Mouse (Mus musculus) hindbrain, embryonic 10.5 days (tissue): ENCODE measurements around the gene Guk1. TPM values are rescaled to one million over a fixed set of nuclear protein-coding genes. Genes with fewer than 3 reads are reported as not detected.
"Not testable (repeated sequence)": the region's sequence is repeated elsewhere in the genome, so short reads cannot be mapped to it uniquely, and the experiment has no call there.

Source experiments
- DNase-seq: peaks from one replicate; pipeline ENCODE4 v3.0.0-alpha.2; 2017; ENCODE audit warnings: low spot score
- H3K27ac ChIP-seq: fragments of 300-500 bp; sonication (generic); 2 replicates; pipeline ENCODE4 v1.5.1; 2016; ENCODE audit warnings: mild to moderate bottlenecking, moderate library complexity
- H3K27me3 ChIP-seq: fragments of 300-500 bp; sonication (generic); 2 replicates; pipeline ENCODE4 v1.6.1; 2016; ENCODE audit warnings: mild to moderate bottlenecking; ENCODE audit not compliant: poor library complexity, insufficient read depth, severe bottlenecking
- H3K36me3 ChIP-seq: fragments of 300-500 bp; sonication (generic); 2 replicates; pipeline ENCODE4 v1.6.1; 2016; ENCODE audit warnings: mild to moderate bottlenecking, moderate library complexity
- H3K4me1 ChIP-seq: fragments of 300-500 bp; sonication (generic); replicated peaks from 2 replicates; pipeline ENCODE4 v1.6.1; 2016; ENCODE audit warnings: mild to moderate bottlenecking
- H3K4me3 ChIP-seq: fragments of 300-500 bp; sonication (generic); 2 replicates; pipeline ENCODE4 v1.5.1; 2016; ENCODE audit warnings: mild to moderate bottlenecking, moderate library complexity
- H3K9me3 ChIP-seq: fragments of 300-500 bp; sonication (generic); 2 replicates; pipeline ENCODE4 v1.6.1; 2016; ENCODE audit warnings: mild to moderate bottlenecking, moderate library complexity
- WGBS: fragments of 180-500 bp; shearing (Covaris S2); methylation state at CpG from one replicate; pipeline ENCODE4 v1.1.7; 2016; 5-methylcytosine and 5-hydroxymethylcytosine counted together
- polyA plus RNA-seq: library from polyadenylated mRNA; unstranded; fragments of >200 nt; fragmentation: Nextera tagmentation; extraction: Ambion mirVana; gene quantifications from 2 replicates; pipeline ENCODE4 v1.2.1, GENCODE M21; 2016

Guk1 gene
- polyA plus RNA-seq, 1 experiment from 2014 or later: 119 TPM

GRCm38 (mm10) chr11:59224025-59224424, 32.0 kb upstream of the Guk1 start:
- H3K27ac ChIP-seq: no peak overlapping the region
- no peak overlapping the region for H3K4me3 ChIP-seq
- WGBS: 95% methylated on average over 3 of the region's 3 CpGs
- DNase-seq: no peak
- H3K9me3 ChIP-seq: no peaks in the 10 kb centered on the region
- H3K4me1 ChIP-seq: peaks cover 41% of the 10 kb centered on the region
- H3K36me3 ChIP-seq: peaks cover 47% of the 10 kb centered on the region
- H3K27me3 ChIP-seq: no peaks in the 10 kb centered on the region

- 95% methylated on average over 4 of the region's 4 CpGs for WGBS
- H3K27me3 ChIP-seq: no peaks in the 10 kb centered on the region
- no peak overlapping the region for H3K4me3 ChIP-seq
- DNase-seq: no peak
- H3K27ac ChIP-seq: no peak overlapping the region
- no peaks in the 10 kb centered on the region for H3K9me3 ChIP-seq
- H3K36me3 ChIP-seq: peaks cover 64% of the 10 kb centered on the region
- peaks cover 39% of the 10 kb centered on the region for H3K4me1 ChIP-seq
Measured at GRCm38 (mm10) chr11:59222306-59222705, 30.3 kb upstream of the Guk1 start.

GRCm38 (mm10) chr11:59221604-59222003, 29.6 kb upstream of the Guk1 start:
- no peaks in the 10 kb centered on the region for H3K27me3 ChIP-seq
- no peak for DNase-seq
- no peaks in the 10 kb centered on the region for H3K9me3 ChIP-seq
- no peak overlapping the region for H3K27ac ChIP-seq
- H3K36me3 ChIP-seq: peaks cover 71% of the 10 kb centered on the region
- peaks cover 32% of the 10 kb centered on the region for H3K4me1 ChIP-seq
- no peak overlapping the region for H3K4me3 ChIP-seq

- H3K36me3 ChIP-seq: peaks cover 89% of the 10 kb centered on the region
- peaks cover 14% of the 10 kb centered on the region; the same call in 1 of the 2 replicates for H3K4me1 ChIP-seq
- no peak overlapping the region for H3K27ac ChIP-seq
- peak; percentile 38 for DNase-seq
- no peak overlapping the region for H3K4me3 ChIP-seq
- H3K27me3 ChIP-seq: no peaks in the 10 kb centered on the region
- no peaks in the 10 kb centered on the region for H3K9me3 ChIP-seq
Measured at GRCm38 (mm10) chr11:59219064-59219463, 27.1 kb upstream of the Guk1 start.

GRCm38 (mm10) chr11:59218389-59218998, 26.5 kb upstream of the Guk1 start:
- H3K4me3 ChIP-seq: no peak overlapping the region
- no peak overlapping the region for H3K27ac ChIP-seq
- peaks cover 14% of the 10 kb centered on the region; the same call in 1 of the 2 replicates for H3K4me1 ChIP-seq
- 83% methylated on average over 4 of the region's 4 CpGs for WGBS
- no peaks in the 10 kb centered on the region for H3K27me3 ChIP-seq
- H3K36me3 ChIP-seq: peaks cover 87% of the 10 kb centered on the region
- no peaks in the 10 kb centered on the region for H3K9me3 ChIP-seq
- DNase-seq: no peak

- DNase-seq: no peak
- WGBS: 86% methylated on average over 3 of the region's 3 CpGs
- H3K27me3 ChIP-seq: no peaks in the 10 kb centered on the region
- H3K36me3 ChIP-seq: peaks cover 93% of the 10 kb centered on the region
- H3K27ac ChIP-seq: no peak overlapping the region
- H3K4me1 ChIP-seq: peaks cover 14% of the 10 kb centered on the region; the same call in 1 of the 2 replicates
- H3K9me3 ChIP-seq: no peaks in the 10 kb centered on the region
- H3K4me3 ChIP-seq: no peak overlapping the region
Measured at GRCm38 (mm10) chr11:59216955-59217354, 24.9 kb upstream of the Guk1 start.

GRCm38 (mm10) chr11:59212892-59213494, 21.0 kb upstream of the Guk1 start:
- H3K4me1 ChIP-seq: peaks cover 27% of the 10 kb centered on the region
- H3K27ac ChIP-seq: no peak overlapping the region
- H3K27me3 ChIP-seq: no peaks in the 10 kb centered on the region
- H3K36me3 ChIP-seq: peaks cover 87% of the 10 kb centered on the region
- H3K4me3 ChIP-seq: no peak overlapping the region
- no peaks in the 10 kb centered on the region for H3K9me3 ChIP-seq
- WGBS: 95% methylated on average over 12 of the region's 12 CpGs
- no peak for DNase-seq

- 90% methylated on average over 12 of the region's 12 CpGs for WGBS
- Histone ChIP-seq H3K36me3 (peaks cover 80% of the 10 kb centered on the region), H3K4me1 (peaks cover 29% of the 10 kb centered on the region)
- not testable (repeated sequence) for H3K27me3 ChIP-seq, H3K27ac ChIP-seq, H3K4me3 ChIP-seq, H3K9me3 ChIP-seq, DNase-seq
Measured at GRCm38 (mm10) chr11:59212320-59212719, 20.3 kb upstream of the Guk1 start.

GRCm38 (mm10) chr11:59211561-59211960, 19.5 kb upstream of the Guk1 start:
- not testable (repeated sequence) for H3K9me3 ChIP-seq, H3K4me3 ChIP-seq, DNase-seq, H3K27ac ChIP-seq, H3K27me3 ChIP-seq
- WGBS: 89% methylated on average over 9 of the region's 9 CpGs
- Histone ChIP-seq H3K4me1 (peaks cover 29% of the 10 kb centered on the region), H3K36me3 (peaks cover 77% of the 10 kb centered on the region)

- Histone ChIP-seq H3K27me3 (no peaks in the 10 kb centered on the region), H3K4me1 (peaks cover 29% of the 10 kb centered on the region), H3K4me3 (no peak overlapping the region), H3K36me3 (peaks cover 79% of the 10 kb centered on the region), H3K9me3 (no peaks in the 10 kb centered on the region), H3K27ac (no peak overlapping the region)
- 92% methylated on average over 4 of the region's 4 CpGs for WGBS
- DNase-seq: no peak
Measured at GRCm38 (mm10) chr11:59210020-59210419, 18.0 kb upstream of the Guk1 start.

- no peak for DNase-seq
- WGBS: 81% methylated on average over 5 of the region's 5 CpGs
- H3K9me3 ChIP-seq: no peaks in the 10 kb centered on the region
- no peaks in the 10 kb centered on the region for H3K27me3 ChIP-seq
- H3K4me1 ChIP-seq: peaks cover 29% of the 10 kb centered on the region
- peak overlapping the region; percentile 95 for H3K4me3 ChIP-seq
- H3K27ac ChIP-seq: no peak overlapping the region; the same call in 1 of the 2 replicates
- peaks cover 79% of the 10 kb centered on the region for H3K36me3 ChIP-seq
Measured at GRCm38 (mm10) chr11:59209580-59209979, 17.6 kb upstream of the Guk1 start.

- Histone ChIP-seq H3K4me1 (peaks cover 29% of the 10 kb centered on the region), H3K27me3 (no peaks in the 10 kb centered on the region), H3K27ac (peak overlapping the region; percentile 94), H3K36me3 (peaks cover 79% of the 10 kb centered on the region), H3K4me3 (peak overlapping the region; percentile 95), H3K9me3 (no peaks in the 10 kb centered on the region)
- peak; percentile 73 for DNase-seq
- WGBS: 12% methylated on average over 18 of the region's 18 CpGs
Measured at GRCm38 (mm10) chr11:59209003-59209441, 17.0 kb upstream of the Guk1 start.

- Histone ChIP-seq H3K9me3 (no peaks in the 10 kb centered on the region), H3K4me1 (peaks cover 29% of the 10 kb centered on the region), H3K27ac (peak within 1 kb of the TSS; percentile 94), H3K27me3 (no peaks in the 10 kb centered on the region), H3K4me3 (peak within 1 kb of the TSS; percentile 95), H3K36me3 (peaks cover 76% of the 10 kb centered on the region)
- WGBS: under 1% methylated on average over 67 of the region's 67 CpGs
- peak; percentile 96 for DNase-seq
Measured at GRCm38 (mm10) chr11:59208153-59208831, 16.3 kb upstream of the Guk1 start, which contains the start of gene 2310033P09Rik. Gene 2310033P09Rik (plus strand): TSS chr11:59208321.
